Mouse (Mus musculus) spleen, adult 2 months (tissue): ENCODE measurements around the gene Chit1.

Source experiments
- CTCF ChIP-seq: fragments of 200-500 bp; IDR thresholded peaks from 2 replicates; pipeline ENCODE4 v1.5.1; 2011; ENCODE audit warnings: mild to moderate bottlenecking, inconsistent platforms; ENCODE audit not compliant: insufficient read depth, insufficient read length, insufficient replicate concordance; ENCODE audit errors: extremely low read depth
- POLR2A ChIP-seq: fragments of 200-500 bp; IDR thresholded peaks from 2 replicates; pipeline ENCODE4 v1.6.1; 2011; ENCODE audit warnings: low read depth, low read length, inconsistent platforms

DNA sequence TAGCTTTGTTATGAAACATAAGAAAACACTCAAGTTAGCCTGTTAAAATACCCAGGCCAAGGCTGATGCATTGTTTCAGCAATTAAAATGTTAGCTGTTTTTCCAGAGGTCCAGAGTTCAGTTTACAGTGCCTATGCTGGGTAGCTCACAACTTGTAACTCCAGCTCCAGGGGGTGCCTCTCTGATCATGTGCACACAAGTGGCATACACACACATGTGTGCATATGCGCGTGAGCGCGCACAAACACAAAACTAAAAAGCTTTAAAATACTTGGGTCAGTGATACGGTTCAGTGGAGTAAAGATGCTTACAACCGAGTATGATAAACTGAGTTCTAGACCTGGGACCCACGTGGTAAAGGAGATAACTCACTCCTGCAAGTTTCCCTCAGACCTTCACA lies 22.0 kb upstream of the Chit1 start:
- TF ChIP-seq CTCF (no peak), POLR2A (no peak)
